Mouse (Mus musculus) kidney, adult 2 months (tissue): ENCODE data around the gene Atp1a2. TPM values are rescaled to one million over a fixed set of nuclear protein-coding genes. Genes with fewer than 3 reads are reported as not detected.
"Not testable (repeated sequence)": the region's sequence is repeated elsewhere in the genome, so short reads cannot be mapped to it uniquely, and the experiment has no call there.

Experiments
- DNase-seq: peaks from one replicate; pipeline ENCODE4 v3.0.0; 2021
- H3K27ac ChIP-seq: fragments of 200-500 bp; 2 replicates; pipeline ENCODE4 v1.5.1; 2012; ENCODE audit warnings: low read depth, low read length, control low read depth, inconsistent platforms; ENCODE audit not compliant: insufficient read depth
- H3K27me3 ChIP-seq: fragments of 200-500 bp; replicated peaks from 2 replicates; pipeline ENCODE4 v1.6.1; 2012; ENCODE audit warnings: mild to moderate bottlenecking, moderate library complexity, low read length, inconsistent platforms; ENCODE audit not compliant: control insufficient read depth, insufficient read depth
- H3K36me3 ChIP-seq: fragments of 200-500 bp; 2 replicates; pipeline ENCODE4 v1.6.1; 2012; ENCODE audit warnings: mild to moderate bottlenecking, moderate library complexity, low read length, inconsistent platforms; ENCODE audit not compliant: control insufficient read depth, insufficient read depth
- H3K4me1 ChIP-seq: fragments of 200-500 bp; 2 replicates; pipeline ENCODE4 v1.6.1; 2011; ENCODE audit warnings: low read length; ENCODE audit not compliant: control insufficient read depth, insufficient read depth
- H3K4me3 ChIP-seq: fragments of 200-500 bp; 2 replicates; pipeline ENCODE4 v1.5.1; 2011; ENCODE audit warnings: mild to moderate bottlenecking, low read depth, low read length, control low read depth; ENCODE audit not compliant: insufficient read depth
- CTCF ChIP-seq: fragments of 200-500 bp; conservative IDR thresholded peaks from 2 replicates; pipeline ENCODE4 v1.5.1; 2011; ENCODE audit warnings: low read depth, mild to moderate bottlenecking, control low read depth, low read length, moderate library complexity, mixed read lengths; ENCODE audit not compliant: insufficient read depth, insufficient read length
- POLR2A ChIP-seq: fragments of 200-500 bp; IDR thresholded peaks from one replicate; pipeline ENCODE4 v1.6.1; 2011; ENCODE audit warnings: low read depth, low read length, control low read depth
- WGBS: fragments of 180-500 bp; shearing (Covaris S2); methylation state at CpG from one replicate; pipeline ENCODE4 v1.1.7; 2018; 5-methylcytosine and 5-hydroxymethylcytosine counted together
- polyA plus RNA-seq: library from polyadenylated mRNA; depleted of rRNA; stranded (reverse); fragments of >200 nt; gene quantifications from 2 replicates; pipeline ENCODE4 v1.2.3, GENCODE M21; 2012

Atp1a2 gene
- polyA plus RNA-seq, 1 experiment, result 36.4 TPM

DNA sequence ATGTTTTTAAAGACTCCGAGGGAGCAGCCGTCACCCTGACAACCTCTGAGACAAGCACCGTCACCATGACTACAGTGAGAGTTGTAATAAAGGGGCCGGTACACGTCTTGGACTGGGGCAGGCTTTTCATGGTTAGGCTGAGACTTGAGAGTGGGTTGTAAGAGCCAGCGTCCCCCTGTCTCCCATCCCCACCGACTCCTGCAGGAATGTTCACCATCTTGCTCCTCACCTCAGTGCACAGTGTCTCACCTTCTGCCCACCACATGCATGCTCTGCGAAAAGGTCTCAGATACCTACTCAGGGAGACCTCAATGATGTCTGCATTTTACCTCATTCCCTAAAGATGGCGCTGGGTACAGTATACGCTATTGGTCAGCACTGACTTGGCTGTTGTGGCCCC lies 26.1 kb downstream of the Atp1a2 start:
- Histone ChIP-seq H3K27ac (no peak overlapping the region), H3K4me1 (0 out of 2 replicates have a peak, but pooled peaks cover 3% of the 10 kb centered on the region), H3K4me3 (no peak overlapping the region), H3K27me3 (no peaks in the 10 kb centered on the region), H3K36me3 (no peaks in the 10 kb centered on the region)
- 62% methylated on average over 10 of the region's 10 CpGs for WGBS
- no peak for TF ChIP-seq CTCF
- TF ChIP-seq POLR2A, result no peak
- DNase-seq, result peak; percentile 38

DNA sequence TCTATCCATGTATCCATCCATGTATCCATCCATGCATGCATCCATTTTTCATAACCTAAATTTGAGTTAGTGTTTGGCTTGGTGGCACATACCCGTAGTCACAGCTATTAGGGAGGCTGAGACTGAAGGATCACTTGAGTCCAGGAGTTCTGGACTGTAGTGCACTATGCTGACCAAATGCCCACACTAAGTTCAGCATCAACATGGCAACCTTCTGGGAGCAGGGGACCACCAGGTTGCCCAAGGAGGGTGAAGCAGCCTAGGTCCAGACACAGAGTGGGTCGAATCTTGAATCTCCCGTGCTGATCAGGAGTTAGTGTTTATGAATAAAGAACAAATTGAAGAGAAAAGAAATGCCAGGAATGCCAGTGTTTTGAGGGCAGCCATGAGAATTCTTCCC lies 26.7 kb downstream of the Atp1a2 start:
- no peak overlapping the region for H3K4me3 ChIP-seq
- DNase-seq, result no peak
- no peaks in the 10 kb centered on the region for H3K27me3 ChIP-seq
- 0 out of 2 replicates have a peak, but pooled peaks cover 3% of the 10 kb centered on the region for H3K4me1 ChIP-seq
- no peaks in the 10 kb centered on the region for H3K36me3 ChIP-seq
- TF ChIP-seq POLR2A, result no peak
- no peak for TF ChIP-seq CTCF
- WGBS, result 72% methylated on average over 3 of the region's 3 CpGs
- no peak overlapping the region for H3K27ac ChIP-seq

DNA sequence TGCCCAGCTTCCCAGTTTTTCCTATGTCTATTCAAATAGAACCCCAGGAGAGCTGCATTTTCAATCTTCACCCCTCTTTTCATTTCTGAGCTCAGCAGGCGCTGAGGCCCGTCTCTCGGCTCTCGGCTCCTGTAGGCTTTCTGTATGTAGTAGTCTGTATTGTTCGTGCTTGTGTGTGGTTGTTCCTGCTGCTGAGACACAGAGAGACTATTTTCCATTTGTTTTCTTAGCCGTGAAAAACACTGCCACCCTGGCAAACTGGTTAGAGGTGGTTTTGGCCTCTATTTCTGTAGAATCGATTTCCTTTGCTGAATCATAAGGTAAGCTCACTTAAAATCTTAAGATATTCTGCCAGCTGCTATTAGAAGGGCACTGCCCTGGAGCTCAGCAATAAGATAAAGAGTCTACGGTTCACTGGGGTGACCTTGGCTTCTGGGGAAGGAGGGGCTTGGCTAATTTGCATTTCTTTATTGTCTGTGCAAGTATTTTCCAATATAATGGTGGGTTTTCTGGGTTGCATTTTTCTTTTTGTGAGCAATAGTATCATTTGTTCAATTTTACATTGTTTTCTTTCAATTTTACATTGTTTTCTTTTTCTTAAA lies 36.3 kb downstream of the Atp1a2 start, which contains the start of gene Igsf8:
Igsf8 (plus strand) TSS at position 165 of the 602 bp plus-strand sequence.
- Histone ChIP-seq H3K4me3 (no peak within 1 kb of the TSS), H3K27me3 (no peaks in the 10 kb centered on the region), H3K27ac (no peak within 1 kb of the TSS), H3K4me1 (no peaks in the 10 kb centered on the region), H3K36me3 (no peaks in the 10 kb centered on the region)
- TF ChIP-seq POLR2A (no peak), CTCF (no peak)
- no peak for DNase-seq
- 57% methylated on average over 8 of the region's 8 CpGs for WGBS

DNA sequence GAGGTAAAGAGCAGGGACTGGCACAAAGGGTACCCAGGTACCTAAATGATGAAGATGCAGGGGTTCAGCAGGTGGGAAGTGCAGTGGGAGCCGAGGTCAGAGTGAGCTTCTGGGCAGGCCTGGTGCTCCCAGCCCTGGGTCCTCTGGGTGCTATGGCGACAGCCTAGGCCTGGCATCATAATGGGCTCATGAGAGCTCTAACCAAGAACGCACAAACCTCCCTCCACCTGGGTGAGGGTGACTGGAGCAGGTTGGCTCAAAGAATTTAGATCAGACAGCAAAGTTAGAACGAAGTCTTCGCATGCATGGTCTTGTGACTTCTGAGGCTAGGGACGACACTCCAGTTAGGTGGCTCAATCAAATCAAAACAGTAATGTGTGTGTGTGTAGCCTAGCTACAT lies 39.5 kb downstream of the Atp1a2 start, which contains the start of gene Atp1a4:
Atp1a4 (minus strand) TSS at position 101 of the 400 bp plus-strand sequence.
- TF ChIP-seq CTCF (no peak), POLR2A (no peak)
- Histone ChIP-seq H3K36me3 (no peaks in the 10 kb centered on the region), H3K27ac (no peak within 1 kb of the TSS), H3K4me3 (no peak within 1 kb of the TSS), H3K27me3 (no peaks in the 10 kb centered on the region), H3K4me1 (no peaks in the 10 kb centered on the region)
- DNase-seq, result no peak
- WGBS, result 94% methylated on average over 6 of the region's 6 CpGs

DNA sequence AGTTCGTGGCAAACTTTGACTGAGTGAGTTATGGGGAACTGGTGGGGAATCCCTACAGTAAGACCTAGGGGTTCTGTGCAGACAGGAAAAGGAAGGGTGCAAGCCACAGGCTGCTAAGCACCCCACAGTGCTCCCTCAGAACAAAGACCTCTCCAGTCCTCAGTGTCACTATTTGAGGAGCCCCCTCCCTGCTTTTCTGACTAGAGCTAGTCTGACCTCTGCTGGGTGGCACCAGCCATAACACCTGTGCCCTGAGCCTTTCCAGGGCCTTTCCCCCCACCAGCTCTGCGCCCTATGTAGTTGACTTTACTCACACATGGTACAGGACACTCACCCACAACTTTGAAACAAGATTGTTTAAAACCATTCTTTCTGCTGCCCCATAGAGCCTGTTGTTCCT lies 50.2 kb downstream of the Atp1a2 start:
- Histone ChIP-seq H3K4me3 (no peak overlapping the region), H3K27me3 (no peaks in the 10 kb centered on the region), H3K36me3 (no peaks in the 10 kb centered on the region), H3K27ac (no peak overlapping the region), H3K4me1 (no peaks in the 10 kb centered on the region)
- DNase-seq, result peak; percentile 25
- WGBS, result 48% methylated on average over 2 of the region's 2 CpGs
- TF ChIP-seq POLR2A (no peak), CTCF (peak; percentile 50)

DNA sequence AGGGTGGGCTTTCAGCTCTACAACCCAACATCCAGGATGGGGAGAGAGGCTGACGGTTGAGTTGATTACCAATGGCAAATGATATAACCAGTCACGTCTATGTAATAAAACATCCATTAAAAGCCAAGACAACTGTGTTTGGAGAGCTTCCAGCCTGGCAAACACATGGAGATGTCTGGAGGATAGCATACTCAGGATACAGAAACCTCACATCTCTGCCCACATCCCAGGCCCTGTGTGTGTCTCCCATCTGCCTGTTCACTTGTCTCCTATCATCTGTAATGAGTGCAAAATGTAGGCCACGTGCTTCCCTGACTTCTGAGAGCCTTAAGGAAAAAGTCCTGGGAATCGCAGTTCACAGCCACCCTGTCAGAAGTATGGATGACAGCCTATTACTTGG lies 50.6 kb downstream of the Atp1a2 start:
- H3K4me1 ChIP-seq, result no peaks in the 10 kb centered on the region
- no peak overlapping the region for H3K27ac ChIP-seq
- no peak for TF ChIP-seq POLR2A
- TF ChIP-seq CTCF, result no peak
- no peaks in the 10 kb centered on the region for H3K27me3 ChIP-seq
- H3K36me3 ChIP-seq, result no peaks in the 10 kb centered on the region
- DNase-seq, result no peak
- WGBS, result 80% methylated on average over 4 of the region's 4 CpGs
- H3K4me3 ChIP-seq, result no peak overlapping the region

DNA sequence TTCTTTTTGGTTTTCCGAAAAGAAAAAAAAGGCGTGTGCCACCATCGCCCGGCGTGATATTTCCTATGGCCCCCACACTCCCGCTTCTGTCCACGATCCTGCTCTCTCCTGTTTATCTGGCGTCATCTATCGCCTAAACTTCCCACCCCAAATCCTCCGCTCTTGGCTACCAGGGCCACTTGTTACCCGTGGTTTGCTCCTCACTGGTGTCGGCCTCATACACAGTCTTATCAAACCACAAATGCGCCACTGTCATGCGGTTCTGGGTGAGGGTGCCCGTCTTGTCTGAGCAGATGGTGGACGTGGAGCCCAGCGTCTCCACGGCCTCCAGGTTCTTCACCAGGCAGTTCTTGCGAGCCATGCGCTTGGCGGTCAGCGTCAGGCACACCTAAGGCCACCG lies 53.2 kb downstream of the Atp1a2 start:
- 77% methylated on average over 23 of the region's 23 CpGs for WGBS
- H3K27ac ChIP-seq, H3K27me3 ChIP-seq, H3K4me1 ChIP-seq, H3K4me3 ChIP-seq, H3K36me3 ChIP-seq, DNase-seq: not testable (repeated sequence)
